Mouse (Mus musculus): ENCODE measurements around the gene Rtn4rl2. TPM values are rescaled to one million over a fixed set of nuclear protein-coding genes. Genes with fewer than 3 reads are reported as not detected.

Gene Rtn4rl2
- polyA plus RNA-seq, 1 experiment from 2014 or later: 0.98 TPM

GRCm38 (mm10) chr2:84887411-84888271 is 1.1 kb upstream of the Rtn4rl2 start:
- TF ChIP-seq CTCF (IDR thresholded peaks at IDR 0.05; ENCODE audit: low read depth): peak; percentile 39
- Histone ChIP-seq H3K36me3 (ENCODE audit: control insufficient read depth, insufficient read depth) (no peaks in the 10 kb centered on the region), H3K27ac (ENCODE audit: low read depth, low read length) (no peak overlapping the region), H3K27me3 (replicated peaks; ENCODE audit: control insufficient read depth, insufficient read depth, low read length) (peaks cover 60% of the 10 kb centered on the region), H3K9me3 (ENCODE audit: control insufficient read depth) (no peaks in the 10 kb centered on the region), H3K4me2 (replicated peaks; ENCODE audit: low read depth) (peak overlapping the region; percentile 87), H3K4me3 (ENCODE audit: low read depth, low read length) (peak overlapping the region; percentile 52), H3K9ac (ENCODE audit: low read depth, low read length) (no peak overlapping the region), H3K4me1 (replicated peaks; ENCODE audit: control insufficient read depth, insufficient read depth, low read length) (peaks cover 11% of the 10 kb centered on the region; the same call in 1 of the 2 replicates)
- 0 out of 2 replicates have a peak, but pooled peaks have one; percentile 31 for ATAC-seq
- under 1% methylated on average over 58 of the region's 58 CpGs for WGBS

- Histone ChIP-seq H3K4me3 (ENCODE audit: low read depth, low read length) (peak overlapping the region; percentile 52), H3K4me2 (replicated peaks; ENCODE audit: low read depth) (peak overlapping the region; percentile 87), H3K27me3 (replicated peaks; ENCODE audit: control insufficient read depth, insufficient read depth, low read length) (peaks cover 66% of the 10 kb centered on the region), H3K27ac (ENCODE audit: low read depth, low read length) (no peak overlapping the region), H3K9me3 (ENCODE audit: control insufficient read depth) (no peaks in the 10 kb centered on the region), H3K9ac (ENCODE audit: low read depth, low read length) (peak overlapping the region; percentile 40), H3K36me3 (ENCODE audit: control insufficient read depth, insufficient read depth) (no peaks in the 10 kb centered on the region), H3K4me1 (replicated peaks; ENCODE audit: control insufficient read depth, insufficient read depth, low read length) (peaks cover 11% of the 10 kb centered on the region; the same call in 1 of the 2 replicates)
- no peak for TF ChIP-seq CTCF (IDR thresholded peaks at IDR 0.05; ENCODE audit: low read depth)
- under 1% methylated on average over 36 of the region's 39 CpGs for WGBS
- ATAC-seq: no peak
Observed at GRCm38 (mm10) chr2:84886821-84887281, 341 bp upstream of the Rtn4rl2 start.

- Histone ChIP-seq H3K36me3 (ENCODE audit: control insufficient read depth, insufficient read depth) (no peaks in the 10 kb centered on the region), H3K27me3 (replicated peaks; ENCODE audit: control insufficient read depth, insufficient read depth, low read length) (peaks cover 68% of the 10 kb centered on the region), H3K4me3 (ENCODE audit: low read depth, low read length) (no peak overlapping the region; the same call in 1 of the 2 replicates), H3K4me1 (replicated peaks; ENCODE audit: control insufficient read depth, insufficient read depth, low read length) (peaks cover 11% of the 10 kb centered on the region; the same call in 1 of the 2 replicates), H3K9me3 (ENCODE audit: control insufficient read depth) (no peaks in the 10 kb centered on the region), H3K4me2 (replicated peaks; ENCODE audit: low read depth) (peak overlapping the region; percentile 87), H3K27ac (ENCODE audit: low read depth, low read length) (no peak overlapping the region), H3K9ac (ENCODE audit: low read depth, low read length) (no peak overlapping the region)
- ATAC-seq: no peak
- no peak for TF ChIP-seq CTCF (IDR thresholded peaks at IDR 0.05; ENCODE audit: low read depth)
- WGBS: 23% methylated on average over 22 of the region's 23 CpGs
Observed at GRCm38 (mm10) chr2:84885084-84886055, 1.1 kb downstream of the Rtn4rl2 start.

GRCm38 (mm10) chr2:84884611-84885010 is 1.9 kb downstream of the Rtn4rl2 start:
- peaks cover 11% of the 10 kb centered on the region; the same call in 1 of the 2 replicates for H3K4me1 ChIP-seq (replicated peaks; ENCODE audit: control insufficient read depth, insufficient read depth, low read length)
- H3K9ac ChIP-seq (ENCODE audit: low read depth, low read length): no peak overlapping the region
- no peak for ATAC-seq
- H3K36me3 ChIP-seq (ENCODE audit: control insufficient read depth, insufficient read depth): no peaks in the 10 kb centered on the region
- peak; percentile 38; the same call in 1 of the 2 replicates for TF ChIP-seq CTCF (IDR thresholded peaks at IDR 0.05; ENCODE audit: low read depth)
- WGBS: 49% methylated on average over 4 of the region's 4 CpGs
- peaks cover 68% of the 10 kb centered on the region for H3K27me3 ChIP-seq (replicated peaks; ENCODE audit: control insufficient read depth, insufficient read depth, low read length)
- H3K27ac ChIP-seq (ENCODE audit: low read depth, low read length): no peak overlapping the region
- H3K9me3 ChIP-seq (ENCODE audit: control insufficient read depth): no peaks in the 10 kb centered on the region
- H3K4me2 ChIP-seq (replicated peaks; ENCODE audit: low read depth): no peak overlapping the region
- H3K4me3 ChIP-seq (ENCODE audit: low read depth, low read length): no peak overlapping the region

- 88% methylated on average over 4 of the region's 4 CpGs for WGBS
Observed at GRCm38 (mm10) chr2:84883942-84884341, 2.6 kb downstream of the Rtn4rl2 start.

More at GRCm38 (mm10) chr2:84883942-84884341, 2.6 kb downstream of the Rtn4rl2 start:
- ATAC-seq: no peak
- Histone ChIP-seq H3K9ac (ENCODE audit: low read depth, low read length) (no peak overlapping the region), H3K4me1 (replicated peaks; ENCODE audit: control insufficient read depth, insufficient read depth, low read length) (peaks cover 6% of the 10 kb centered on the region; the same call in 1 of the 2 replicates), H3K4me2 (replicated peaks; ENCODE audit: low read depth) (no peak overlapping the region), H3K27me3 (replicated peaks; ENCODE audit: control insufficient read depth, insufficient read depth, low read length) (peaks cover 62% of the 10 kb centered on the region), H3K4me3 (ENCODE audit: low read depth, low read length) (no peak overlapping the region), H3K36me3 (ENCODE audit: control insufficient read depth, insufficient read depth) (no peaks in the 10 kb centered on the region), H3K27ac (ENCODE audit: low read depth, low read length) (no peak overlapping the region), H3K9me3 (ENCODE audit: control insufficient read depth) (no peaks in the 10 kb centered on the region)
- TF ChIP-seq CTCF (IDR thresholded peaks at IDR 0.05; ENCODE audit: low read depth): no peak
